Mouse (Mus musculus): ENCODE results near the gene Sp9.

GRCm38 (mm10) chr2:73274119-73274920 lies 2.6 kb downstream of the Sp9 start:
- TF ChIP-seq POLR2A (IDR thresholded peaks at IDR 0.05; ENCODE audit: extremely low read depth, insufficient read depth, low read length) (no peak), CTCF (IDR thresholded peaks at IDR 0.05; ENCODE audit: extremely low read depth, insufficient read depth, low read length) (no peak)
